Mouse (Mus musculus) activated CD4-positive, CD25-positive, alpha-beta regulatory T cell, adult 4 months (primary cell): ENCODE results near the gene Grip1. TPM values are rescaled to one million over a fixed set of nuclear protein-coding genes. Genes with fewer than 3 reads are reported as not detected.
"Not testable (repeated sequence)": the region's sequence is repeated elsewhere in the genome, so short reads cannot be mapped to it uniquely, and the experiment has no call there.

ENCODE experiments used
- ATAC-seq: one replicate; pipeline ENCODE4 v1.8.0; 2017
- polyA plus RNA-seq, 2 experiments: library from polyadenylated mRNA; unstranded; fragments of 100-300 nt; shearing (Covaris generic); gene quantifications; one replicate each; pipeline ENCODE4 v1.2.1; 2017

The Grip1 gene
- polyA plus RNA-seq, 2 experiments from 2014 or later: 0.16 TPM; not detected in 1

- ATAC-seq: no peak
Measured at GRCm38 (mm10) chr10:120092548-120092947, 638.9 kb downstream of the Grip1 start.

GRCm38 (mm10) chr10:120095136-120095535 is 641.5 kb downstream of the Grip1 start:
- no peak for ATAC-seq

DNA sequence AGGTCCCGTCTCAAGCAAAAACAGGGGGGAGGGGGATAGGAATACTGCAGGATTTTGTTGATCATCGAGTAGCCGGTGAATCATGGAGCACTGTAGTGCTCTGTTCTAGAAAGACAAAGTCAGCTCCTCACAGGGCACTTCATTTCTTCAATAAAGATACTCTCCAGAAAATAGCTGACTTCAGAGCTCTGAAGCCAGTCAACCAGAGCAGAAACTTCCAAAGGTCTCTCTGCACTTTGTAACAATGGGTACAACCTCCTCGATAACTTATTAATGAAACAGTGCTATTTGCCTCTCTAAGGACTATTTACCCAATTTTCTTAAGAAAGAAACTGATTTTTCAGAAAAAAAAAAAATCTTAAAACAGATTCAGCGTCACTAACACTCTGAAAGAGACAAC is 642.1 kb downstream of the Grip1 start:
- no peak for ATAC-seq

DNA sequence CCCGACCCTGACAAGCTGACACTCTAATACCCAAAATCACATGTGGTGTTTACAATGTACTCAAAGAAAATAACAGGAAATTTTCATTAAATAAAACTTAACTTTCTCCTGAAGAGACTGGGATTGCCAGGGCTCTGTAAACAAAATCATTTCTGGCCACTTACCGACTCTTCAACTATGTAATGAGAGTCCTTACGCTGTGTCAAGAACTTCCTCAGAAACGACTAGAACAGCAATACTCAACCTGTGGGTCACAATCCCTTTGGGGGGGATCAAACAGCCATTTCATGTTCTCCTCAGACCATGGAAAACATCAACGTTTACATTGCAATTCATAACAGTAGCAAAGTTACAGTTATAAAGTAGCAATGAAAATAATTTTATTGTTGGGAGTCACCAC is 643.9 kb downstream of the Grip1 start:
- ATAC-seq: no peak

DNA sequence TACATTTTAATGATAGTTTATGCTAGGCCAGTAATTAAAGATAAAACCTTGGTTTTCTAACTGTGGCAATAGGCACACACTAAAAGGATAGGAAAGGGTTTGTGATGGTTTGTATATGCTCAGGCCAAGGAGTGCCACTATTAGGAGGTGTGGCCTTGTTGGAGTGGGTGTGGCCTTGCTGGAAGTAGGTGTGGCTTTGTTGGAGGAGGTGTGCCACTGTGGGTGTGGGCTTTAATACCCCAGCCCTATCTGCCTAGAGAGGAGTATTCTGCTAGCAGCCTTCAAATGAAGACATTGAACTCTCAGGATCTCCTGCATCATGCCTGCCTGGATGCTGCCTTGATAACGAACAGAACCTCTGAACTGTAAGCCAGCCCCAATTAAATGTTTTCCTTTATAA is 647.2 kb downstream of the Grip1 start:
- ATAC-seq: no peak

DNA sequence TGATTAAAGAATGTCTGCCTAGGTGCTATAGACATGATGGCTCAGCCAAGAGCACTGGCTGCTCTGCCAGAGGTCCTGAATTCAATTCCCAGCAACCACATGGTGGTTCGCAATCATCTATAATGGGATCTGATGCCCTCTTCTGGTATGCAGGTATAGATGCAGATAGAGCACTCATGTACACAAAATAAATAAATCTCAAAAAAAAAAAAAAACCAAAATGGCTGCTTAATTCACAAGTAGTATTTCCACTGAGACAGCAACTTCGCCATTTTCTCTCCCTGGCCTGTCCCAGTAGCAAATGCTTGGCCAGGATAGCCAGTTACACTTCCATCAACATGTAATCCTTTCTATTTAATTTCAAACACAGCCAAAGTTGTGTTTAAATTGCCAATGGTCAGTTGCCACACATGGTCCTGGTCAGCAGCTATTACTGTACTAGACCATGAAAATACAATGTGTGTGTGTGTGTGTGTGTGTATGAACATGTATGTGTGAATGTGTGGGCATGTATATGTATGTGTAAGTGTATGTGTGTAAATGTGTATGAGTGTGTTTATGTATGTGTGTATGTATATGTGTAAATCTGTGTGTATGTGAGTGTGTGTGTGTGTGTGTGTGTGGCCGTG is 658.2 kb downstream of the Grip1 start:
- no peak for ATAC-seq

- peak; percentile 95 for ATAC-seq
Measured at GRCm38 (mm10) chr10:120112507-120113396, 659.1 kb downstream of the Grip1 start, which contains the start of gene Helb. TSS of gene Helb (minus strand) at chr10:120112987.

- not testable (repeated sequence) for ATAC-seq
Measured at GRCm38 (mm10) chr10:120113482-120113881, 659.9 kb downstream of the Grip1 start.

DNA sequence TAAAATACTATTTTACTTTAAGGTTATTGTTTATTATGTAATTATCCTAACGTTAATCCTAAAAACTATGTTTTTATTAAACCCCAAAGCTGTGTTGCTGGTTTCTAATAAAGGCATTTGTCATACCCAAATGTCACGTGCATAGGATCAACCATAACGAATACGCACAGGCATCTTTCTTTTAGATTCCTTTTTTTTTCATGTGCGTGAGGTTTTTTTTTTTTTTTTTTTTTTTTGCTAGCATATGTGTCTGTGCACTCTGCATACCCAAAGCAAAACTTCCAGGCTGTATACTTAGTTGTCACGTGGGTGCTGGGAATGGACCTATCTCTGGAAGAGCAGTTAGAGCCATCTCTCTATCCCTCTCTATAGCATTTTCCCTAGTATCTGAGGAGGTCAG is 660.4 kb downstream of the Grip1 start:
- ATAC-seq: no peak

DNA sequence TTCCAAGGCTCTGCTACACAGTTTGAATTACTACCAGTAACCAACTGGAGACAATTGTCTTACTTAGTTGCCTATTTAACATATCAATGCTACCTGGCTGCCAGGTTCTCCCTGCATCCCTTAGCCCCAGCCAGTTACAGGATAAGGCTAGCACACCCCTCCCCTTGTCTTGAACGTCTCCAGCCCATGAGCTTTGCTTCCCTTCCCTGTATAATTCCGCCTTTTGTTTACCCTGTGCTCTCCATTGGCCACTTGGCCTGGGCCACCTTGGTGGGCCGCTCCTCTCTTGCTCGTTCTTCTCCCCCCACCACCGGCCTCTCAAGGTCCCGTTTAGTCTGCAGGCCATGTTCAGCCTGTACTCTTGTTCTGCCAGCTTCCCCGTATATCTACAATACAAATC is 660.9 kb downstream of the Grip1 start:
- no peak for ATAC-seq

DNA sequence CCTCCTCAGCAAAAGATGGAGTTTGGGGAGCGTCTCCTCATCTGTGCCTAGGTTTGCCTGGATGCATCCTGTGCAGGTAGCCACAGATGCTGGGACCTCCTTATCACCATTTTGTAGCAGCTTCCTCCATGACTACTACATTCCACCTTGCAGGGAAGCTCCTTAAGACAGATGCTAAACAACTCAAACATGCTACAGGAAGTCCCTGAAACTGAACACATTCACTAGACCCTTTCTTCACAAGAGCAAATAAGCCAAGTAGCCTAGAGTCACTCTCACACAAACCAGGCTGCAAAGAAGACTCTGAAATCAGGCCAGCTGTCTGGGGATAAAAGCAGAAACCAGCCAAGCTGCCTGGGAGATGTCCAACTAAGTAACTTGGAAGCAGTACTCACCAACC is 661.6 kb downstream of the Grip1 start:
- no peak for ATAC-seq

DNA sequence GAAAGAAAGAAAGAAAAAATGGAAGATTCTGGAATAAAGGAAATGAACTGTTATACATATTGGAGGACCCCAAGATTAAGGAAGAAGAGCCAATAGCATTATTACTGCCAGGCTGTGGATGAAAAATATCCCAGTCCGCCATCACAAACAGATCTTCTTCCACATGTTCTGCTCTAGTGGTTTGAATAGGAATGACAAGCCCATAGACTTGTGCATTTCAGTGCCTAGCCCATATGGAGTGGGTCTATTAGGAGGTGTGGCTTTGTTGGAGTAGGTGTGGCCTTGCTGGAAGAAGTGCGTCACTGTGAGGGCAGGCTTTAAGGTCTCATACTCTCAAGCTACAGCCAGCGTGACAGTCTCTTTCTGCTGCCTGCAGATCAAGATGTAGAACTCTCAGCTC is 670.1 kb downstream of the Grip1 start:
- ATAC-seq: no peak

DNA sequence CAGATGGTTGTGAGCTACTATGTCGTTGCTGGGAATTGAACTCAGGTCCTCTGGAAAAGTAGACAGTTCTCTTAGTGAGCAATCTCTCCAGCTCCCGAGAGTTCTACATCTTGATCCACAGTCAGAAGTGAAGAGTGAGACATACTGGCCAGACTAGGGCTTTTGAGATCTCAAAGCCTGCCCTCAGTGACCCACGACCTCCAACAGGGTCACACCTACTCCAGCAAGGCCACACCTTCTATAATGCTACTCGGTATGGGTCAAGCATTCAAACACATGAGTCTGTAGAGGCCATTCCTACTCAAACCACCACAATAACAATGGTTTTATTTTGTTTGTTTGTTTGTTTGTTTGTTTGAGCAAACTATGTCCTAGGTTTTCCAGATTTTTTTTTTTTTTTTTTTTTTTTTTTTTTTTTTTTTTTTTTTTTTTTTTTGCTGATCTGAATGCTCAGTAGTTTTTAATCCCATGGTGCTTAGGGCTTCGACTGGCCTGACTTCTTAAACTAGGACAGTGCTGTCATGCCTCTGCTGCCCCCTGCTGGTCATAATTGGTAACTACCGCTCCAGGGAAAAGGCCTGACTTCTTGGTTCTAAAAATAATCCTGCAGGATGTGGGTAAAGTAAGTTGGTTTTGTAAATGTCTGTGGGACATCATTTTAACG is 671.3 kb downstream of the Grip1 start:
- peak; percentile 92 for ATAC-seq

GRCm38 (mm10) chr10:120125465-120125857 is 671.8 kb downstream of the Grip1 start:
- no peak for ATAC-seq

GRCm38 (mm10) chr10:120128601-120129277 is 675.1 kb downstream of the Grip1 start:
- ATAC-seq: no peak

- no peak for ATAC-seq
Measured at GRCm38 (mm10) chr10:120130621-120131020, 677.0 kb downstream of the Grip1 start.

- no peak for ATAC-seq
Measured at GRCm38 (mm10) chr10:120133697-120134096, 680.1 kb downstream of the Grip1 start.

GRCm38 (mm10) chr10:120136020-120136562 is 682.5 kb downstream of the Grip1 start:
- no peak for ATAC-seq
